Mouse (Mus musculus) olfactory bulb, adult 2 months (tissue): ENCODE measurements around the gene 2610301B20Rik.

Experiments
- CTCF ChIP-seq: fragments of 200-500 bp; IDR thresholded peaks from 2 replicates; pipeline ENCODE4 v1.5.1; 2012; ENCODE audit warnings: low read depth, mild to moderate bottlenecking, low read length, moderate library complexity; ENCODE audit not compliant: insufficient read depth
- POLR2A ChIP-seq: fragments of 200-500 bp; IDR thresholded peaks from 2 replicates; pipeline ENCODE4 v1.6.1; 2012; ENCODE audit warnings: mild to moderate bottlenecking, low read depth, low read length, moderate library complexity; ENCODE audit not compliant: insufficient read depth

DNA sequence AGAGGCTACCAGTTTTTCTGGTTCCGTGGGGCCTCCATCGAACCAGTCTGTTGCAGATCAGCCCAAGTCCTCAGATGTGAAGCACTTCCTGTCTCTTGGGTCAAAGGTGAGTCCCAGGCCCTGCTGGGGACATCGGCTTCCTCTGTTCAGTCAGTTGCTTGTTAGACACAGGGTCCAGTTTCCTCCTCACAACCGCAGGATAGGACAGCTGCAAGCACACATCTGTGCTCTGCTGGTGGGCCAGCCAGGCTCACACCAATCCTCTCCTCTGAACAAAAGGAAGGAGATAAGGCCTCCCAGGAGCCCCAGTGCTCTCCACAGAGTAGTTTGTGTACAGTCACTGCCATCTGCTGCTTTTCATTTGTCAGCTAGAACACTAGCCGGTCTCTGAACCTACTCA lies 44.8 kb downstream of the 2610301B20Rik start:
- TF ChIP-seq CTCF: no peak
- no peak for TF ChIP-seq POLR2A
